Mouse (Mus musculus): ENCODE data around the gene Snap29.

DNA sequence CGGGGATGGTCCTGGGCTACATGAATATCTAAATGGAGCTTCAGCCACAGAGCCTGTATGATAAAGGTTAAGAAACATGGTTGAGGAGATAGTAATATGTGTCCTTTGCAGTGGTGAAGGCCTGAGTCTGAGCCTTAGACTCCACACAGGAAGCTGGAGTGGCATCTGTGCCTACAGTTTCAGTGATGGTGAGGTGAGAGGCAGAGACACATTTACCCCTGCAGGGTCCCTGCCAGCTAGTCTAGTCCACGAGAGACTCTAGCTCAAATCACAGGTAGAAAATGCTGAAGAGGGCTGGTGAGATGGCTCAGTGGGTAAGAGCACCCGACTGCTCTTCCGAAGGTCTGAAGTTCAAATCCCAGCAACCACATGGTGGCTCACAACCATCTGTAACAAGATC, 69.5 kb downstream of the Snap29 start:
- TF ChIP-seq CTCF (IDR thresholded peaks at IDR 0.05; ENCODE audit: low read depth) (no peak), EP300 (IDR thresholded peaks at IDR 0.05; ENCODE audit: low read depth) (no peak)
